Mouse (Mus musculus) MEL (cell line): Measurements from ENCODE around the gene Megf9. TPM values are rescaled to one million over a fixed set of nuclear protein-coding genes. Genes with fewer than 3 reads are reported as not detected.

Source experiments
- DNase-seq: peaks from one replicate; pipeline ENCODE4 v3.0.0; 2011; ENCODE audit warnings: low read depth, low spot score
- H3K27ac ChIP-seq: 2 replicates; pipeline ENCODE4 v1.5.1; 2012; ENCODE audit warnings: low read depth, mild to moderate bottlenecking, control low read depth, low read length, moderate library complexity; ENCODE audit not compliant: control insufficient read depth
- H3K27me3 ChIP-seq, 2 experiments: fragments of 150-350 bp in 1 of 2; sonication (generic) in 1 of 2; 2 replicates each; pipeline ENCODE4 v1.6.1; 2012; ENCODE audit warnings: low read length in 2 of 2, mild to moderate bottlenecking in 2 of 2, improper control_type of control experiment in 1 of 2, moderate library complexity in 1 of 2; ENCODE audit not compliant: insufficient read depth in 2 of 2, control insufficient read depth in 1 of 2
- H3K36me3 ChIP-seq, 2 experiments: 2 replicates each; pipeline ENCODE4 v1.6.1; 2012 to 2014; ENCODE audit warnings: low read length in 2 of 2, improper control_type of control experiment in 1 of 2, inconsistent platforms in 1 of 2, mild to moderate bottlenecking in 1 of 2; ENCODE audit not compliant: insufficient read depth in 2 of 2, control insufficient read depth in 1 of 2
- H3K4me1 ChIP-seq, 2 experiments: fragments of 150-350 bp in 1 of 2; sonication (generic) in 1 of 2; 2 replicates each; pipeline ENCODE4 v1.6.1; 2012; ENCODE audit warnings: low read length in 2 of 2, improper control_type of control experiment in 1 of 2, mild to moderate bottlenecking in 1 of 2; ENCODE audit not compliant: insufficient read depth in 2 of 2, control insufficient read depth in 1 of 2
- H3K4me3 ChIP-seq, 2 experiments: fragments of 150-350 bp in 1 of 2; sonication (generic) in 1 of 2; 2 replicates each; pipeline ENCODE4 v1.5.1; 2012; ENCODE audit warnings: low read depth in 2 of 2, low read length in 2 of 2, mild to moderate bottlenecking in 2 of 2, moderate library complexity in 2 of 2, control low read depth in 1 of 2, improper control_type of control experiment in 1 of 2; ENCODE audit not compliant: control insufficient read depth in 1 of 2, insufficient read depth in 1 of 2
- H3K79me2 ChIP-seq: 2 replicates; pipeline ENCODE4 v1.6.1; 2012; ENCODE audit warnings: mild to moderate bottlenecking, low read length, moderate library complexity; ENCODE audit not compliant: control insufficient read depth, poor library complexity, insufficient read depth
- H3K9ac ChIP-seq: 2 replicates; pipeline ENCODE4 v1.6.1; 2012; ENCODE audit warnings: low read depth, mild to moderate bottlenecking, control low read depth, low read length, moderate library complexity; ENCODE audit not compliant: control insufficient read depth, poor library complexity, severe bottlenecking
- H3K9me3 ChIP-seq: fragments of 150-350 bp; sonication (generic); replicated peaks from 2 replicates; pipeline ENCODE4 v1.6.1; 2012; ENCODE audit warnings: mild to moderate bottlenecking, low read length, improper control_type of control experiment, moderate library complexity; ENCODE audit not compliant: insufficient read depth
- BHLHE40 ChIP-seq: IDR thresholded peaks from 2 replicates; pipeline ENCODE4 v1.6.1; 2012; ENCODE audit warnings: low read depth, mild to moderate bottlenecking, inconsistent platforms, low read length, improper control_type of control experiment, borderline replicate concordance
- CHD1 ChIP-seq: IDR thresholded peaks from 2 replicates; pipeline ENCODE4 v1.6.1; 2012; ENCODE audit warnings: low read depth, mild to moderate bottlenecking, inconsistent platforms, low read length, improper control_type of control experiment
- CHD2 ChIP-seq: IDR thresholded peaks from 2 replicates; pipeline ENCODE4 v1.6.1; 2011; ENCODE audit warnings: low read length, improper control_type of control experiment
- CTCF ChIP-seq, 3 experiments: IDR thresholded peaks in 2 of 3; conservative IDR thresholded peaks in 1 of 3; 2 replicates each; pipeline ENCODE4 v1.5.1; 2011 to 2012; ENCODE audit warnings: low read length in 3 of 3, low read depth in 2 of 3, mild to moderate bottlenecking in 2 of 3, improper control_type of control experiment in 1 of 3, inconsistent platforms in 1 of 3, mixed read lengths in 1 of 3, moderate library complexity in 1 of 3; ENCODE audit not compliant: control insufficient read depth in 1 of 3, insufficient read depth in 1 of 3, poor library complexity in 1 of 3, severe bottlenecking in 1 of 3
- E2F4 ChIP-seq: IDR thresholded peaks from 2 replicates; pipeline ENCODE4 v1.6.1; 2011; ENCODE audit warnings: low read depth, low read length, improper control_type of control experiment, borderline replicate concordance
- EP300 ChIP-seq, 2 experiments: IDR thresholded peaks; 2 replicates each; pipeline ENCODE4 v1.6.1; 2011; ENCODE audit warnings: improper control_type of control experiment in 2 of 2, low read length in 2 of 2, low read depth in 1 of 2, mild to moderate bottlenecking in 1 of 2
- GABPA ChIP-seq: IDR thresholded peaks from 2 replicates; pipeline ENCODE4 v1.6.1; 2012; ENCODE audit warnings: low read depth, mild to moderate bottlenecking, inconsistent platforms, low read length, improper control_type of control experiment, moderate library complexity
- HCFC1 ChIP-seq: IDR thresholded peaks from 2 replicates; pipeline ENCODE4 v1.6.1; 2012; ENCODE audit warnings: low read depth, mild to moderate bottlenecking, inconsistent platforms, low read length, improper control_type of control experiment, moderate library complexity
- JUND ChIP-seq: IDR thresholded peaks from 2 replicates; pipeline ENCODE4 v1.6.1; 2011; ENCODE audit warnings: low read depth, mild to moderate bottlenecking, improper control_type of control experiment, low read length
- MAFK ChIP-seq: IDR thresholded peaks from 2 replicates; pipeline ENCODE4 v1.6.1; 2011; ENCODE audit warnings: low read depth, mild to moderate bottlenecking, low read length, improper control_type of control experiment, borderline replicate concordance
- MAX ChIP-seq: IDR thresholded peaks from 2 replicates; pipeline ENCODE4 v1.6.1; 2011; ENCODE audit warnings: low read length, improper control_type of control experiment
- MAZ ChIP-seq: IDR thresholded peaks from 2 replicates; pipeline ENCODE4 v1.6.1; 2012; ENCODE audit warnings: low read depth, mild to moderate bottlenecking, inconsistent platforms, low read length, improper control_type of control experiment
- MEF2A ChIP-seq: IDR thresholded peaks from 2 replicates; pipeline ENCODE4 v1.6.1; 2014; ENCODE audit warnings: low read depth, mild to moderate bottlenecking, inconsistent platforms, low read length, improper control_type of control experiment; ENCODE audit not compliant: poor library complexity, insufficient replicate concordance, severe bottlenecking; ENCODE audit errors: extremely low read depth
- MYB ChIP-seq: IDR thresholded peaks from 2 replicates; pipeline ENCODE4 v1.6.1; 2011; ENCODE audit warnings: mild to moderate bottlenecking, low read depth, low read length, improper control_type of control experiment
- NRF1 ChIP-seq: IDR thresholded peaks from 2 replicates; pipeline ENCODE4 v1.6.1; 2014; ENCODE audit warnings: low read depth, mild to moderate bottlenecking, inconsistent platforms, low read length, improper control_type of control experiment, moderate library complexity; ENCODE audit not compliant: poor library complexity, insufficient read depth, severe bottlenecking
- POLR2A ChIP-seq, 2 experiments: IDR thresholded peaks; 2 replicates each; pipeline ENCODE4 v1.6.1; 2011 to 2012; ENCODE audit warnings: low read length in 2 of 2, mild to moderate bottlenecking in 2 of 2, control low read depth in 1 of 2, improper control_type of control experiment in 1 of 2, low read depth in 1 of 2, moderate library complexity in 1 of 2; ENCODE audit not compliant: control insufficient read depth in 1 of 2, insufficient read depth in 1 of 2, poor library complexity in 1 of 2
- POLR2AphosphoS2 ChIP-seq: IDR thresholded peaks from 2 replicates; pipeline ENCODE4 v1.6.1; 2011; ENCODE audit warnings: low read length, improper control_type of control experiment
- POLR2AphosphoS5 ChIP-seq: IDR thresholded peaks from 2 replicates; pipeline ENCODE4 v1.6.1; 2012; ENCODE audit warnings: low read depth, borderline replicate concordance, mild to moderate bottlenecking, inconsistent platforms, low read length, moderate library complexity, mixed read lengths
- RAD21 ChIP-seq: IDR thresholded peaks from 2 replicates; pipeline ENCODE4 v1.6.1; 2011; ENCODE audit warnings: mild to moderate bottlenecking, low read depth, low read length, improper control_type of control experiment
- SIN3A ChIP-seq: IDR thresholded peaks from 2 replicates; pipeline ENCODE4 v1.6.1; 2012; ENCODE audit warnings: low read length, improper control_type of control experiment, inconsistent platforms
- SMC3 ChIP-seq: IDR thresholded peaks from 2 replicates; pipeline ENCODE4 v1.6.1; 2011; ENCODE audit warnings: low read depth, low read length, improper control_type of control experiment
- ZC3H11A ChIP-seq: IDR thresholded peaks from 2 replicates; pipeline ENCODE4 v1.6.1; 2012; ENCODE audit warnings: low read depth, mild to moderate bottlenecking, inconsistent platforms, low read length, improper control_type of control experiment
- ZMIZ1 ChIP-seq: IDR thresholded peaks from 2 replicates; pipeline ENCODE4 v1.6.1; 2012; ENCODE audit warnings: low read depth, mild to moderate bottlenecking, inconsistent platforms, low read length, improper control_type of control experiment, moderate library complexity
- polyA plus RNA-seq, 2 experiments: library from polyadenylated mRNA; stranded (reverse) in 1 of 2; unstranded in 1 of 2; fragments of >175 nt in 1 of 2; fragments of >200 nt in 1 of 2; gene quantifications; 2 replicates each; pipeline versions ENCODE4 v1.2.1 to v1.2.4; 2012; ENCODE audit warnings: low replicate concordance in 2 of 2, low read depth in 1 of 2; ENCODE audit not compliant: insufficient read length in 2 of 2, insufficient read depth in 1 of 2, missing spikeins in 1 of 2
- total RNA-seq: library from RNA; depleted of rRNA; stranded (reverse); fragments of 300-350 nt; gene quantifications from 2 replicates; pipeline ENCODE4 v1.2.3, GENCODE M21; 2012

The Megf9 gene
- total and polyA plus RNA-seq, 3 experiments, result 2.1 to 3.2 TPM; not detected in 1

DNA sequence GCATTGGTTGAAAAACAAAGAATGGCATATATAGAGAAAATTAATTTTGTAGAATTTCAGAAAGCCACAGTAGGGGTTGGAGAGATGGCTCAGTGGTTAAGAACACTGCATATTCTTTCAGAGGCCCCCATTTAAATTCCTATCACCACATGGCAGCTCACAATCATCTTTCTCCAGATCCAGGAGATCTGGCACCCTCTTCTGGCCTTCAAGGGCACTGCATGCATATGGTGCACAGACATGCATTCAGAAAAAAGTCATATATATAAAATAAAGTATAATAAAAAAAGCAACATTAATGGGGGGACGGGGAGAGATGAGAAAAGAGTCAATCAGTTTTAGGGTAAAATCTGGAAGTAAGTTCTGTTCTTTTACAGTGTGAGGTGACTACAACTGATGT, 85.1 kb downstream of the Megf9 start:
- peak; percentile 46 for DNase-seq

GRCm38 (mm10) chr4:70446774-70447173, 88.0 kb downstream of the Megf9 start:
- H3K9me3 ChIP-seq, result no peaks in the 10 kb centered on the region

More for the DNA sequence above, 85.1 kb downstream of the Megf9 start:
- H3K27me3 ChIP-seq, result no peaks in the 10 kb centered on the region
- no peak overlapping the region for H3K27ac ChIP-seq
- H3K9ac ChIP-seq, result no peak overlapping the region
- H3K79me2 ChIP-seq, result no peaks in the 10 kb centered on the region
- peak; percentile 29 to 47 (median 44); a peak in 5 of 6 replicates for TF ChIP-seq CTCF (IDR thresholded peaks at IDR 0.05 in 2 of 3, conservative IDR thresholded peaks at IDR 0.05 in 1 of 3; ENCODE audit: control insufficient read depth in 1 of 3, insufficient read depth in 1 of 3, low read depth in 2 of 3, low read length in 3 of 3, poor library complexity in 1 of 3, severe bottlenecking in 1 of 3)
- TF ChIP-seq ZC3H11A, result no peak
- TF ChIP-seq POLR2AphosphoS2, result no peak
- peak; percentile 38 for TF ChIP-seq RAD21
- TF ChIP-seq HCFC1, result no peak
- no peak for TF ChIP-seq CHD1
- TF ChIP-seq SMC3, result peak; percentile 26
- no peak for TF ChIP-seq POLR2AphosphoS5
- H3K9me3 ChIP-seq, result no peaks in the 10 kb centered on the region
- H3K36me3 ChIP-seq, result no peaks in the 10 kb centered on the region
- no peaks in the 10 kb centered on the region for H3K4me1 ChIP-seq
- H3K4me3 ChIP-seq, result no peak overlapping the region

More at GRCm38 (mm10) chr4:70446774-70447173, 88.0 kb downstream of the Megf9 start:
- no peak for DNase-seq
- Histone ChIP-seq H3K4me1 (no peaks in the 10 kb centered on the region), H3K4me3 (no peak overlapping the region)
- TF ChIP-seq ZMIZ1 (no peak), POLR2AphosphoS5 (no peak), NRF1 (no peak), MAZ (no peak), CTCF (IDR thresholded peaks at IDR 0.05 in 2 of 3, conservative IDR thresholded peaks at IDR 0.05 in 1 of 3; ENCODE audit: control insufficient read depth in 1 of 3, insufficient read depth in 1 of 3, low read depth in 2 of 3, low read length in 3 of 3, poor library complexity in 1 of 3, severe bottlenecking in 1 of 3) (no peak), MAX (no peak), JUND (no peak), MAFK (no peak), ZC3H11A (no peak), POLR2A (IDR thresholded peaks at IDR 0.05; ENCODE audit: control insufficient read depth in 1 of 2, insufficient read depth in 1 of 2, low read depth in 1 of 2, low read length in 2 of 2, poor library complexity in 1 of 2) (no peak), BHLHE40 (no peak), CHD2 (no peak), EP300 (IDR thresholded peaks at IDR 0.05; ENCODE audit: low read depth in 1 of 2, low read length in 2 of 2) (no peak), SIN3A (no peak), GABPA (no peak), MEF2A (no peak), E2F4 (no peak), MYB (no peak), RAD21 (no peak)
- TF ChIP-seq, all 39 proteins: peak for 0
- Histone ChIP-seq H3K9ac (no peak overlapping the region), H3K27ac (no peak overlapping the region), H3K27me3 (no peaks in the 10 kb centered on the region), H3K79me2 (no peaks in the 10 kb centered on the region), H3K36me3 (no peaks in the 10 kb centered on the region)
